ENCODE assay signal across 9 mouse cellular contexts in the genomic region with DNA sequence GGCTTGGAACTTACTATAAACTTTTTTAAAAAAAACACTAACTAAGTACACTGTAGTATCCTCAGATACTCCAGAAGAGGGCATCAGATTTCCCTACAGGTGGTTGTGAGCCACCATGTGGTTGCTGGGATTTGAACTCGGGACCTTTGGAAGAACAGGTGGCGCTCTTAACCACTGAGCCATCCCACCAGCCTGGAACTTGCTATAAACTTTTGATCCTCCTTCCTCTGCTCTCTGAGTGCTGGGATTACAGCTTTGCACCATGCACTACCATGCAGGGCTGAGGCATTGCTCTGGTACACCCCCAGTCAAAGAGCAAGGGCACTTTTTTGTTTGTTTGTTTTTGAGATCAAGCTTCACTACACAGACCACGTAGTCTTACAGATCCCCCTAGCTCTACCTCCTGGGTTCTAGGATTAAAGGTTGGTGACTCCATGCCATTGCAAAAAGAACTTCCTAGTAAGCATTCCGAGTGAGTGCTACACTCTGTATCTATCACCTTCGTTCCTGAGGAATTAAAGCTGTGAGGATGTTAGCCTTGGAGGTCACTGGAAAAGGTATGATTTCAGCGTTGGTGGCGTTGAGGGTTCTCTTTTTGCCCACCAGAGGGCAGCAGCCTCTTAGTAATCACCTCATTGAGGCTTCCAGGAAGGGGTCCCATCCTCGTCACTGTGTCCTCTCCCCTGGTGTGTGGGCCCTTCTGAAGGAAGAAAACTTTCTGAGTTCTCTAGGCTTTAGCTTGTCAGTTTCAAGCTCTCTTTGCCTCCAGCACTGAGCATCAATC. TPM values are rescaled to one million over a fixed set of nuclear protein-coding genes. Genes with fewer than 3 reads are reported as not detected.
DNase-seq lines count a peak whose midpoint lies in the region; ATAC-seq and TF ChIP-seq lines count a peak whose summit lies in the region.
"Had no signal": no experiment of that assay in that cellular context is flagged by ENCODE, and none has a peak within 500 bp of the region (broad histone marks: within the 10 kb centered on the region; RNA-seq: fewer than 3 reads in every experiment).

No protein-coding gene starts in this region.

- H3K4me3 ChIP-seq in limb, embryonic 10.5 days, result no peak overlapping the region
- no peak overlapping the region for H3K4me3 ChIP-seq in neural tube, embryonic 11.5 days (ENCODE audit: low read depth, low read length)
- no peak overlapping the region for H3K4me3 ChIP-seq in thymus, adult 2 months (ENCODE audit: control insufficient read depth, insufficient read depth, low read length)
- H3K4me3 ChIP-seq: midbrain, embryonic 12.5 days had no signal

- peak; percentile 49; the same call in 1 of the 2 replicates for TF ChIP-seq CTCF in thymus, adult 2 months (IDR thresholded peaks at IDR 0.05; ENCODE audit: borderline replicate concordance, control insufficient read depth, extremely low read depth, insufficient read depth, low read length, poor library complexity)

- peaks cover 12% of the 10 kb centered on the region for H3K4me1 ChIP-seq in limb, embryonic 10.5 days
- H3K4me1 ChIP-seq in neural tube, embryonic 11.5 days (ENCODE audit: control insufficient read depth, insufficient read depth, low read length), result peaks cover 7% of the 10 kb centered on the region
- H3K4me1 ChIP-seq in thymus, adult 2 months (replicated peaks; ENCODE audit: control insufficient read depth, insufficient read depth, low read length), result no peaks in the 10 kb centered on the region

- WGBS in limb, embryonic 10.5 days, result 36% methylated on average over 8 of the region's 8 CpGs
- whole genome bisulfite sequencing in neural tube, embryonic 11.5 days, result 33% methylated on average over 8 of the region's 8 CpGs
- 38% methylated on average over 8 of the region's 8 CpGs for WGBS in thymus, adult 2 months

- no peaks in the 10 kb centered on the region for H3K9me3 ChIP-seq in limb, embryonic 10.5 days (replicated peaks)
- no peaks in the 10 kb centered on the region for H3K9me3 ChIP-seq in neural tube, embryonic 11.5 days (ENCODE audit: control insufficient read depth, low read length)
- H3K9me3 ChIP-seq: midbrain, embryonic 12.5 days had no signal

- no peak overlapping the region for H3K4me2 ChIP-seq in neural tube, embryonic 11.5 days (ENCODE audit: low read depth)
- H3K4me2 ChIP-seq: midbrain, embryonic 12.5 days had no signal

- ATAC-seq in neural tube, embryonic 11.5 days (ENCODE audit: insufficient read depth, low FRiP score, low TSS enrichment), result no peak

- no peaks in the 10 kb centered on the region for H3K36me3 ChIP-seq in limb, embryonic 10.5 days
- H3K36me3 ChIP-seq in neural tube, embryonic 11.5 days (ENCODE audit: control insufficient read depth, insufficient read depth, low read length), result no peaks in the 10 kb centered on the region
- no peaks in the 10 kb centered on the region for H3K36me3 ChIP-seq in thymus, adult 2 months (ENCODE audit: control insufficient read depth, insufficient read depth, low read length)
- H3K36me3 ChIP-seq: midbrain, embryonic 12.5 days had no signal

- peak; percentile 45 to 65 for DNase-seq in left cerebral cortex, adult 18-20 months (ENCODE audit: low spot score in 2 of 2)
- DNase-seq in left cerebral cortex, adult 11 months (ENCODE audit: low spot score), result no peak
- DNase-seq in adipocyte (ENCODE audit: low spot score), result peak; percentile 60
- peak; percentile 71 for DNase-seq in embryo, embryonic 9.5 days (ENCODE audit: extremely low spot score)
- DNase-seq in hindlimb bud, embryonic 11.5 days (ENCODE audit: extremely low spot score, low read depth, low spot score), result peak; percentile 56
- DNase-seq in limb, embryonic 10.5 days (ENCODE audit: low spot score), result peak; percentile 81
- DNase-seq in neural tube, embryonic 11.5 days (ENCODE audit: low spot score), result peak; percentile 80
- peak; percentile 48 for DNase-seq in thymus, adult 2 months

- H3K9ac ChIP-seq in neural tube, embryonic 11.5 days (ENCODE audit: low read length), result no peak overlapping the region
- H3K9ac ChIP-seq: midbrain, embryonic 12.5 days had no signal

- peaks cover 5% of the 10 kb centered on the region; the same call in 1 of the 2 replicates for H3K27me3 ChIP-seq in limb, embryonic 10.5 days (ENCODE audit: low read depth, poor library complexity, severe bottlenecking)
- 0 out of 2 replicates have a peak, but pooled peaks cover 2% of the 10 kb centered on the region for H3K27me3 ChIP-seq in neural tube, embryonic 11.5 days (ENCODE audit: control insufficient read depth, insufficient read depth, low read length)
- no peaks in the 10 kb centered on the region for H3K27me3 ChIP-seq in thymus, adult 2 months (ENCODE audit: control insufficient read depth, insufficient read depth, low read length)

- no peak overlapping the region for H3K27ac ChIP-seq in limb, embryonic 10.5 days
- no peak overlapping the region for H3K27ac ChIP-seq in neural tube, embryonic 11.5 days (ENCODE audit: low read depth, low read length)
- no peak overlapping the region for H3K27ac ChIP-seq in thymus, adult 2 months (ENCODE audit: control insufficient read depth, insufficient read depth, low read length)

- no peak for TF ChIP-seq POLR2A in thymus, adult 2 months (IDR thresholded peaks at IDR 0.05; ENCODE audit: control insufficient read depth, extremely low read depth, insufficient read depth, low read length, poor library complexity)

RNA-seq across cellular contexts. Expression of a gene that starts 9.5 kb away (rescaled TPM):
- 10 to 100 TPM; 69.4 to 75.7 TPM for total RNA-seq in left cerebral cortex, adult 18-20 months (2021)
- 1.3 and 1.8 TPM in 2 replicates for polyA plus RNA-seq in limb, embryonic 10.5 days (2016; fragmentation: Nextera tagmentation; extraction: Ambion mirVana)
- polyA plus RNA-seq in neural tube, embryonic 11.5 days (2014; fragmentation: Nextera tagmentation; extraction: Ambion mirVana), result 1.8 and 1.9 TPM in 2 replicates
- 3.6 and 4.6 TPM in 2 replicates for polyA plus RNA-seq in thymus, adult 2 months (2012; rRNA removed)

RNA-seq across cellular contexts. Expression of a gene that starts 43.4 kb away (rescaled TPM):
- 1 to 10 TPM in 1 of 2 experiments, under 1 TPM in 1; 0.98 to 3.2 TPM for total RNA-seq in left cerebral cortex, adult 18-20 months (2021)
- polyA plus RNA-seq in limb, embryonic 10.5 days (2016; fragmentation: Nextera tagmentation; extraction: Ambion mirVana), result 56.1 and 57.9 TPM in 2 replicates
- polyA plus RNA-seq in neural tube, embryonic 11.5 days (2014; fragmentation: Nextera tagmentation; extraction: Ambion mirVana), result 37.9 and 43.6 TPM in 2 replicates
- 8.1 and 11.4 TPM in 2 replicates for polyA plus RNA-seq in thymus, adult 2 months (2012; rRNA removed)
